Mouse (Mus musculus): ENCODE data around the gene Ephb2. TPM values are rescaled to one million over a fixed set of nuclear protein-coding genes. Genes with fewer than 3 reads are reported as not detected.

Gene Ephb2
- total RNA-seq, 1 experiment, result 15.5 TPM

GRCm38 (mm10) chr4:136750578-136751338, 85.0 kb downstream of the Ephb2 start:
- TF ChIP-seq ZC3H11A (IDR thresholded peaks at IDR 0.05; ENCODE audit: borderline replicate concordance, low read depth, low read length) (no peak), MAFK (IDR thresholded peaks at IDR 0.05; ENCODE audit: insufficient read depth, low read depth, low read length) (no peak), ZNF384 (IDR thresholded peaks at IDR 0.05; ENCODE audit: low read depth, low read length) (no peak), HCFC1 (IDR thresholded peaks at IDR 0.05; ENCODE audit: borderline replicate concordance, insufficient read depth, low read length) (0 out of 2 replicates have a peak, but pooled peaks have one; percentile 30), CHD2 (IDR thresholded peaks at IDR 0.05; ENCODE audit: low read depth, low read length) (no peak)
- DNase-seq (ENCODE audit: low read depth, low spot score), result peak; percentile 60
- in situ Hi-C loops (cut with MboI; ENCODE audit: low sequenced_read_pairs in 2 of 2, unreplicated experiment in 2 of 2), result no loop called here
- peak overlapping the region; percentile 37 for H3K27ac ChIP-seq (ENCODE audit: insufficient read depth, low read depth, low read length, poor library complexity, severe bottlenecking)
- H3K4me1 ChIP-seq (ENCODE audit: control insufficient read depth in 2 of 2, insufficient read depth in 2 of 2, low read length in 2 of 2, poor library complexity in 1 of 2), result peaks cover 18 to 30% of the 10 kb centered on the region in 2 experiments
- no peak overlapping the region; the same call in 1 of the 2 replicates for H3K9ac ChIP-seq (ENCODE audit: insufficient read depth, low read depth, low read length, poor library complexity, severe bottlenecking)
- H3K9me3 ChIP-seq (ENCODE audit: control insufficient read depth, insufficient read depth, low read depth, low read length), result no peaks in the 10 kb centered on the region
- H3K36me3 ChIP-seq (ENCODE audit: control insufficient read depth, insufficient read depth, low read length, poor library complexity, severe bottlenecking), result no peaks in the 10 kb centered on the region
- peak overlapping the region; percentile 10 to 17; a peak in 2 of 4 replicates for H3K4me3 ChIP-seq (ENCODE audit: insufficient read depth in 1 of 2, low read depth in 1 of 2, low read length in 2 of 2, poor library complexity in 1 of 2, severe bottlenecking in 1 of 2)

- in situ Hi-C loops (cut with MboI; ENCODE audit: low sequenced_read_pairs in 2 of 2, unreplicated experiment in 2 of 2), result no loop called here
Measured at GRCm38 (mm10) chr4:136749851-136750577, 85.8 kb downstream of the Ephb2 start.

GRCm38 (mm10) chr4:136749431-136749830, 86.4 kb downstream of the Ephb2 start:
- Histone ChIP-seq H3K27ac (ENCODE audit: insufficient read depth, low read depth, low read length, poor library complexity, severe bottlenecking) (no peak overlapping the region), H3K4me3 (ENCODE audit: insufficient read depth in 1 of 2, low read depth in 1 of 2, low read length in 2 of 2, poor library complexity in 1 of 2, severe bottlenecking in 1 of 2) (no peak overlapping the region), H3K36me3 (ENCODE audit: control insufficient read depth, insufficient read depth, low read length, poor library complexity, severe bottlenecking) (no peaks in the 10 kb centered on the region), H3K9ac (ENCODE audit: insufficient read depth, low read depth, low read length, poor library complexity, severe bottlenecking) (no peak overlapping the region; the same call in 1 of the 2 replicates), H3K9me3 (ENCODE audit: control insufficient read depth, insufficient read depth, low read depth, low read length) (no peaks in the 10 kb centered on the region), H3K4me1 (ENCODE audit: control insufficient read depth in 2 of 2, insufficient read depth in 2 of 2, low read length in 2 of 2, poor library complexity in 1 of 2) (peaks cover 15 to 26% of the 10 kb centered on the region in 2 experiments)
- no peak for TF ChIP-seq CHD2 (IDR thresholded peaks at IDR 0.05; ENCODE audit: low read depth, low read length)
- TF ChIP-seq MAFK (IDR thresholded peaks at IDR 0.05; ENCODE audit: insufficient read depth, low read depth, low read length), result no peak
- TF ChIP-seq ZC3H11A (IDR thresholded peaks at IDR 0.05; ENCODE audit: borderline replicate concordance, low read depth, low read length), result no peak
- no peak for TF ChIP-seq HCFC1 (IDR thresholded peaks at IDR 0.05; ENCODE audit: borderline replicate concordance, insufficient read depth, low read length)
- TF ChIP-seq ZNF384 (IDR thresholded peaks at IDR 0.05; ENCODE audit: low read depth, low read length), result no peak
- no peak for DNase-seq (ENCODE audit: low read depth, low spot score)
- in situ Hi-C loops (cut with MboI; ENCODE audit: low sequenced_read_pairs in 2 of 2, unreplicated experiment in 2 of 2), result no loop called here

More at GRCm38 (mm10) chr4:136749851-136750577, 85.8 kb downstream of the Ephb2 start:
- TF ChIP-seq CHD2 (IDR thresholded peaks at IDR 0.05; ENCODE audit: low read depth, low read length), result no peak
- TF ChIP-seq MAFK (IDR thresholded peaks at IDR 0.05; ENCODE audit: insufficient read depth, low read depth, low read length), result no peak
- no peak for TF ChIP-seq HCFC1 (IDR thresholded peaks at IDR 0.05; ENCODE audit: borderline replicate concordance, insufficient read depth, low read length)
- TF ChIP-seq ZNF384 (IDR thresholded peaks at IDR 0.05; ENCODE audit: low read depth, low read length), result no peak
- no peak for TF ChIP-seq ZC3H11A (IDR thresholded peaks at IDR 0.05; ENCODE audit: borderline replicate concordance, low read depth, low read length)
- Histone ChIP-seq H3K36me3 (ENCODE audit: control insufficient read depth, insufficient read depth, low read length, poor library complexity, severe bottlenecking) (no peaks in the 10 kb centered on the region), H3K27ac (ENCODE audit: insufficient read depth, low read depth, low read length, poor library complexity, severe bottlenecking) (no peak overlapping the region; the same call in 1 of the 2 replicates), H3K9me3 (ENCODE audit: control insufficient read depth, insufficient read depth, low read depth, low read length) (no peaks in the 10 kb centered on the region), H3K4me3 (ENCODE audit: insufficient read depth in 1 of 2, low read depth in 1 of 2, low read length in 2 of 2, poor library complexity in 1 of 2, severe bottlenecking in 1 of 2) (peak overlapping the region in 1 of 2 experiments; percentile 17; a peak in 2 of 4 replicates), H3K9ac (ENCODE audit: insufficient read depth, low read depth, low read length, poor library complexity, severe bottlenecking) (no peak overlapping the region; the same call in 1 of the 2 replicates), H3K4me1 (ENCODE audit: control insufficient read depth in 2 of 2, insufficient read depth in 2 of 2, low read length in 2 of 2, poor library complexity in 1 of 2) (peaks cover 17 to 28% of the 10 kb centered on the region in 2 experiments)
- no peak for DNase-seq (ENCODE audit: low read depth, low spot score)

- in situ Hi-C loops (cut with MboI; ENCODE audit: low sequenced_read_pairs in 2 of 2, unreplicated experiment in 2 of 2), result no loop called here
- Histone ChIP-seq H3K36me3 (ENCODE audit: control insufficient read depth, insufficient read depth, low read length, poor library complexity, severe bottlenecking) (no peaks in the 10 kb centered on the region), H3K4me1 (ENCODE audit: control insufficient read depth in 2 of 2, insufficient read depth in 2 of 2, low read length in 2 of 2, poor library complexity in 1 of 2) (peaks cover 15 to 24% of the 10 kb centered on the region in 2 experiments), H3K27ac (ENCODE audit: insufficient read depth, low read depth, low read length, poor library complexity, severe bottlenecking) (peak overlapping the region; percentile 27; the same call in 1 of the 2 replicates), H3K9ac (ENCODE audit: insufficient read depth, low read depth, low read length, poor library complexity, severe bottlenecking) (no peak overlapping the region), H3K9me3 (ENCODE audit: control insufficient read depth, insufficient read depth, low read depth, low read length) (no peaks in the 10 kb centered on the region), H3K4me3 (ENCODE audit: insufficient read depth in 1 of 2, low read depth in 1 of 2, low read length in 2 of 2, poor library complexity in 1 of 2, severe bottlenecking in 1 of 2) (no peak overlapping the region)
- TF ChIP-seq CHD2 (IDR thresholded peaks at IDR 0.05; ENCODE audit: low read depth, low read length) (no peak), ZNF384 (IDR thresholded peaks at IDR 0.05; ENCODE audit: low read depth, low read length) (no peak), MAFK (IDR thresholded peaks at IDR 0.05; ENCODE audit: insufficient read depth, low read depth, low read length) (no peak)
- no peak for DNase-seq (ENCODE audit: low read depth, low spot score)
Measured at GRCm38 (mm10) chr4:136748842-136749392, 86.9 kb downstream of the Ephb2 start.

Measured in ES-E14 (cell line).